Mouse (Mus musculus): ENCODE measurements around the gene Clec12b.
"Not testable (repeated sequence)": the region's sequence is repeated elsewhere in the genome, so short reads cannot be mapped to it uniquely, and the experiment has no call there.

Clec12b gene

DNA sequence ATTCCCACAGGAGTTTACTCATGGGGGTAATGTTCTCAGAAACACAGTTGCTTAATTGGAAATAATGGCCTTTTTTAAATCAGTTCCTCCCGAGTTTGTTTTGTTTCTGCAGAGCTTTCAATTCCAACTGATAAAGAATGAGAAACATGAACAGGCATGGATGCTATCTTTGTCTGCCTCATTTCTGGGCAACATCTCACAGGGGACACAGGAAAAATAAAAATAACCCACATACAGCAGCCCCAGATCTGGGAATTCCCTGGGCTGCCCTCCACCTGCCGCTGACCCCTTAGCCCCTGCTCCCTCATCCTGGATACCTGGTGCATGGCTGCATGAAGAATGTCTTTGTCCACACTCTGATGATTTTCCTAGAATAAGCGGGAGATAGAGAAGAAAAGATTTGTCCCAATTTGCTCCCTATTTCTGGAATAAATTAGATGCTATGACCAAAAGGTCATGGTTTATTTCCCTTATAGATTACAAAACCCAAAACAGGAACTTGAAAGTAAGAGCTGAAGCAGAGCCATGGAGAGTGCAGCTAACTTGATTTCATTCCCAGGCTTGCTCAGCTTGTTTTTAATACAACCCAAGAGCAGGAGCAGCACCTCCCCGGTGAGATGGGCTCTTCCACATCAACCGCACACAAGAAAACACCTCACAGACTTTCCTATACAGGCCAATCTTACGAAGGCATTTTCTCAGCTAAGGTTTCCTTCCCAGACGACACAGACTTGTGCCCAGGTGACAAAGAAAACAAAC, 16.1 kb downstream of the Clec12b start:
- DNase-seq (ENCODE audit: low spot score): no peak

DNA sequence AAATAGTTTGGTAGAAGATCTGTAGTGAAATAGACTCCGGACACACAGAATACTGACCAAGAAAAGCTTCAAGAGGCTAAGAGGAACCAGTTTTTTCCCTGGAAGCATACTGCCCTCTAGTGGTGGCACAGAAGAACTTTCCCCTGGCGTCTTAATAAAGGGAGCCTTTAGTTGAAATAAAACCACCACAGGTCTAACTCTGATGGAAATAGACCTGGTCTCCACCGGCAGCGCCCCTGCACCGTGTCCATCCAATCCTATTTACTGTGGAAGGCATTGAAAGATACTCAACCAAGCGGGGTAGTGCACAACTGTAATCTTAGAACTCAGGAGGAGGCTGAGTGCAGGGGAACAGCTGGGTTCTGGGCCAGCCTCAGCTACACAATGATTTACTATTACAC, 19.7 kb downstream of the Clec12b start:
- peak; percentile 91 for DNase-seq (ENCODE audit: low spot score)

DNA sequence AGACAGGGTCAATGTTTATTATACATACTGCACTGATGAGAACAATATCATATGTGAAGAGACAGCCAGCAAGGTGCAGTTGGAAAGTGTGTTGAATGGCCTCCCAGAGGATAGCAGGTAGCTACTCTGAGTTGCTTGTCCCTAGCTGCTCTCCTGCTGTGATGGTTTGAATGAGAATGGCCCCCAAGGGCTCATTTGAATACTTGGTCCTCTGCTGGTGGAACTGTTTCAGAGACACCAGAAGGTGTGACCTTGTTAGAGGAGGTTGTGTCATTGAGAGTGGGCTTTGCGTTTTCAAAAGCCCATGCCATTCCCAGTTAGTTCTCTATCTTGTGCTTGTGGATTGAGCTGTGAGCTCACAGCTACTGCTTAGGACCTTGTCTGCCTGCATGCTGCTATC, 21.7 kb downstream of the Clec12b start:
- DNase-seq (ENCODE audit: low spot score): no peak

DNA sequence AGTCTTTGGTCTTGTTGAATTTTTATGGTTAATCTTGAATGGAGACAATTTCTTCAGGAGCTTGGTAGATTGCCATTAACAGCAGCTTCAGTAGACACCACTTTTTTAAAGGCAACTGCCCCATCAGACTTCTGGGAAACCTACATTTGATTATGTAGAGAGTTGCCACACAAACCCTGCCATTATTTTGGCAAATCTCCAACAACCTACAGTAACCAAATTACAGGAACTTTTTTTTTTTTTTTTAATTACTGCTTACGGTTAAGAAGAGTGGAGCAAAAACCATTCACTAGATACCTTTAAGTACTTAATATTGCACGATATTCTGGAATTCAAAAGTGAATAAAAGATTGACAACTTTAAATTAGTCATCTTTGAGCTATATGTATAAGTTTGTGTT, 26.2 kb downstream of the Clec12b start:
- no peak for DNase-seq (ENCODE audit: low spot score)

DNA sequence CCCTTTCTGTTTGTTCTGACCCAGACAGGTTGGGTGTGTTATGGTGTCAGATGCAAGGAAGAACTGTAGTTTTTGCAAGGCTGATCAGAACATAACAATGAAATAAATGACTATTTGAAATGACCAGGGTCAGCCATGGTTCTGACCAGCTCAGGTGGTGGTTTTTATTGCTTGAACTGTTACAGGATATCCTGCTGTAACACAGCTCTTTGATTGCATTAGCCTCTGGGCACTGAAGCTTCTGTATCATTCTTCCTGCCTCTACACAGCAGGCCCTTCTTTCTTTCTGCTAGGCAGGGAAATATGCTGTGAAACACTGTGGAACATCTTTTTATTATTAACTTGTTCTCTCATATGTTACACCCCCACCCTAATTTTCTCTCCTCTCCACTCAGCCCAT, 29.2 kb downstream of the Clec12b start:
- no peak for DNase-seq (ENCODE audit: low spot score)

DNA sequence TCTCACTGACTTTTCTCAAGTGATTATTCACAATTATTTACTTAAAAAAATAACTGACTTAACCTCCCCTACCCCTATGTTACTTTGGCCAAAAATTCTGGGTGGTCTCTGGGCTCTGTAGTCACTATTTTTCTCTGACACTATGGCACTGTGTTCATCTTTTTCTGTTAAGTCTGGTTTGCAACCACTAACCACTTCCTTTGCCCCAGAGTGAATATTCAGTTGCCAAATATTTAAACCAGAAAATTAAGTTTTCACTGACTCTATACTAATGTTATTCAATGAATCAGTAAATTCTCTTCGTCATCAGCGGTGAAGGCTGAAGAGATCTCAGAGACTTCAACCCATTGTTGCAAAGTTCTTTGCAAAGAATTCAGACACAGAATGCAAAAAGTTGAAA, 29.9 kb downstream of the Clec12b start:
- DNase-seq (ENCODE audit: low spot score): no peak

DNA sequence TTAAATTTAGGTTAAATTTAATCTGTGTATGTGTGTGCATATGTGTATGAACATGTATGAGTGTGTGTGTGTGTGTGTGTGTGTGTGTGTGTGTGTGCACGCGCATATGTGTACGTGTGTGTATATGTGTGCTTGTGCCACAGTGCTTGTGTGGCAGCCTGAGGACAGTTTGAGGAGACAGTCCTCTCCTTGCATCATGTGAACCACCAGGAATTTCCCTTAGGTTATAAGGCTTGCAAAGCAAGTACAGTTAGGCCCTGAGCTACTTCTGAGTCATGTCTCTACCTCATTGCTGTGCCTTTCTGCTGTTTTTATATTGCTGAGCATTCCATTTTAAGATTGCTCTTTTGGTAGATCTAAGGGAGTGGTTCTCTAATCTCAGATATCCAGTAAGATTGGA, 34.6 kb downstream of the Clec12b start:
- no peak for DNase-seq (ENCODE audit: low spot score)

DNA sequence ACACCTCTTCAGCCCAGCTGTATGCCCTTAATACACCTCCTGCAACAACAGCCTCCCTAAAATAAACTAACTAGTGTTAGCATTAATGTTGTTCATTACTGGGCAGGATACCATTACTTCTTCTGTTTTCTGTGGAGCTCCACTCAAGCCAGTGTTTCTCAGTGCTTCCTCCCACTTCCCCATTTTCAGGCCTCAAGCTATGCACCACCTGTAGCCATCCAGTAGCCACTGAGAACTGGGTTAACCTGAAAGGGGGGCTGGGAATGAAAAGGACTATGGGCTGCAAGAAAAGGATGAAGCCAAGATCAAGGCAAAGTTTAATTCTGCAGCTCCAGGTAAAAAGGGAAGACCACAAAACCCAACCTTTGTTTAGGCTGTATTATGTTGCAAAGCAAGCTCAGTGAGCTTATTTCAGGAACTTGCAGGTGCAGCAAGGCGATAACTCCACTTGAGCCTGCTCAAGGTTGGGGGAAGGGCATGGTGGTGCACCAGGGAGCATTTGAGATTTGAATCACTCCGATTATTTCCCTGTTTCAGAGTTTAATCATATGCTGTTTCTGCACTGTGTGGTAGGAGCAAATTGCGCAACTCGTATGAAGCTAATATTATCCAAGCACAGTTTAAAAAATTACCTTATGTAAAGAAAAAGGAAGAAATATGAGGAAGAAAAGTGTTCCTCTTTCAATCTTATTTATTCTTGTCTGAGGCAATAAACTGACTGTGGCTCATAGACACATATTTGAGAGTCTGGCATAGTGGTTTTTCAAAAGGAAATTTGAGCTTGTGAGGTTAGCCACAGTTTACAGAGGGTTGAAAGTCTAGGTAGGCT, 35.9 kb downstream of the Clec12b start:
- DNase-seq (ENCODE audit: low spot score): no peak

DNA sequence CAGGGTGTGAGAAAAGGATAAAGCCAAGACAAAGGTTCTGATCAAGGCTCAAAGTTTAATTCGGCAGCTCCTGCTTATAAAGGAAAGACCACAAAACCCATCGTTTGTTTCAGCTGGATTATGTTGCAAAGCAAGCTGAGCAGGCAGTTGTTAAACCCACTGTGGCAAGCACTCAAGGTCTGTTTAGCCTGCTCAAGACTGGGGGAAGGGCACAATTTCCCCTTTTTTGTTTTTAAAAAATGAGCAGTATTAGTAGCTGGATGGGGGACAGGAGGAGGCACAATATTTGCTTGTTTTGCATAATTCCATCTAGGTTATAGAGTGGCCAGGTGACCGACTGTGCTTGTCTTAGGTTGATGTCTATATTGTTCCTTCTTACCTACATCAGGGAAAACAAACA, 41.3 kb downstream of the Clec12b start:
- DNase-seq (ENCODE audit: low spot score): no peak

DNA sequence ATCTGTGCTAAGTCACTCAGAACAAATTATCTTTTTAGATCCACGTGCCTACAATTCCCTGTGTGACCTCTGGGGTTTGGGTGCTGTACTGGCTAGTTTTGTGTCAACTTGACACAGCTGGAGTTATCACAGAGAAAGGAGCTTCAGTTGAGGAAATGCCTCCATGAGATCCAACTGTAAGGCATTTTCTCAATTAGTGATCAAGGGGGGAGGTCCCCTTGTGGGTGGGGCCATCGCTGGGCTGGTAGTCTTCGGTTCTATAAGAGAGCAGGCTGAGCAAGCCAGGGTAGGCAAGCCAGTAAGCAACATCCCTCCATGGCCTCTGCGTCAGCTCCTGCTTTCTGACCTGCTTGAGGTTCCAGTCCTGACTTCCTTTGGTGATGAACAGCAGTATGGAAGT, 43.3 kb downstream of the Clec12b start, which contains the start of gene Clec12a:
Gene Clec12a (plus strand): TSS at position 301 of the 400 bp plus-strand sequence.
- DNase-seq (ENCODE audit: low spot score): not testable (repeated sequence)

DNA sequence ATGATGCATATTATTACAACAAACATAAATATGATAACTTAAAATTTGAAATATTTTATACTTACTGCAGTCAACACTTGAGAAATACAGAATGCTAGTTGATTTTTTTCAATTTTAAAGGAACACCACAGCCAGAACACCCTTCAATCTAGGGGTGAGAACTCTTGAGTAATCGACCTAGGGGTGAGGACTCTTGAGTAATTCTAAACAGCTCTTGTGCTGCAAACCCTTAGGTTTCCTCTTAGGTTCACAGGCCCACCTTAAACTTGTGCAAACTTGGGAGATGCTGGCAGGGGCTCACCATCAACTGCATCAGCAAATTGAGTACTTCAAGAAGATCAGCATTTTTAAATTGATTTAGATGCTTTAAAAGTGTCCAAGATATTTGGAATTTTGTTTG, 47.9 kb downstream of the Clec12b start:
- no peak for DNase-seq (ENCODE audit: low spot score)

DNA sequence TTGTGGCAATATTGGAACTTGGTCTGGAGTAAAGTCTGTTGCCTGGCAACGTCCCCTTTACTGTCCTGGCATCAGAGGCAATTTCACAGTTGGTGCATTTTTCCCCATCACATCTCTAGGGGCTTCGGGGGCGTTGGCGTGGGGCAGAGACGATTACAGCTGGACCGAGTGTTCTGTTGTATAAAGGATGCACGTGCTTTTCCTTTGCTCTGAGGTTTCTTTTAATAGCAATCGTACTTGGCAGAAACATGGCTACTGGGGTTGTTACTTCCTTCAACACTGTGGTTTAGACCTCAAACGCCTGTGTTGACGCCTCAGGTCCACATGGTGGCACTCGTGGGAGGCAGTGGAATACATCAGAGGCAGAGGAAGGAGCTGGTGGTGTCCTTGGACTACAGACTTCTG, 52.0 kb downstream of the Clec12b start:
- peak; percentile 51 for DNase-seq (ENCODE audit: low spot score)

DNA sequence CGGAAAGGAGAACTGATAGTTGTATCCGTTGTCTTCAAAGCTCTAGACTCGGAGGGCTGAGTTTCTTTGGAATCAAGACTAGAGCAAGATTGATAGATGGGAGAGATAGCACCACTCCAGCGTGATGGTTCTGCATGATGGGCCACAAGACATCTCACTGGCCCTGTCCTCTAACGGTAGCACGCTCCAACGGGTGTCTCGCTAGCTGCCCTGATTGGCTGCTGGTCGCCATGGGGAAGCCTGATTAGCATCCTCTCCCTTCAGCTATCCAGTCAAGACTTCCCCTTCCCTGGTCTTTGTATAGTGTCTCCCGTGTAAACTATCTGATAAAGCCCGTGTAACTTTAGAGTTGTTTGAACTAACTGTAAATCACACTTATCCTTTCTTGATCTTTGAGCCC, 54.1 kb downstream of the Clec12b start, which contains the start of gene 4922502D21Rik:
Gene 4922502D21Rik (minus strand): TSS at position 187 of the 400 bp plus-strand sequence.
- DNase-seq (ENCODE audit: low spot score): no peak

DNA sequence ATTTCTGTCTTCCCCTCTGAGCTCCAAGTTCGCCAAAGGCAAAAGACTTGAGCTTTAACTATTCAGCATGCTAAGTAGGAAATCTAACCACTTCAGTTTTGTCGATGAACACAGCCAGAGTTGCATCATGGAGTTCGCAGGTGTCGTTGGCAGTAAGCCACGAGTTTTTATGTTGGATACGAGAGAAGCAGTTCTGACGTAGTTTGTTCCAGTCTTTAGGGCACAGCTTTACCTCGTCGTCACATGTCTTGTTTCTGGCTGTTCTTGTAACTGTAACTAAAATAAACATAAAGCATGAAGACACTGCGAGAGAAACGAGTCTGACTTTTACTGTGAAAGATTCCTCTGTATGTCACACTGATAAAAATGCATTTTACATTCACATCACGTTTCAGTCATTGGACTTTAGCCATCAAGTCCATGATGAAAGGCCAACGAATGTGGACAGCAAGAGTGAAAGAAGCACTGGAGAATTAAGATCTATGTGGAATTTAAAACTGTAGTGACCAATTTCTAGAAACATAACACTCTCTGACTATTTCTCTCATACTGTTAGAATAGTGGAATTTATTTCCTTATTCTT, 59.0 kb downstream of the Clec12b start:
- no peak for DNase-seq (ENCODE audit: low spot score)

DNA sequence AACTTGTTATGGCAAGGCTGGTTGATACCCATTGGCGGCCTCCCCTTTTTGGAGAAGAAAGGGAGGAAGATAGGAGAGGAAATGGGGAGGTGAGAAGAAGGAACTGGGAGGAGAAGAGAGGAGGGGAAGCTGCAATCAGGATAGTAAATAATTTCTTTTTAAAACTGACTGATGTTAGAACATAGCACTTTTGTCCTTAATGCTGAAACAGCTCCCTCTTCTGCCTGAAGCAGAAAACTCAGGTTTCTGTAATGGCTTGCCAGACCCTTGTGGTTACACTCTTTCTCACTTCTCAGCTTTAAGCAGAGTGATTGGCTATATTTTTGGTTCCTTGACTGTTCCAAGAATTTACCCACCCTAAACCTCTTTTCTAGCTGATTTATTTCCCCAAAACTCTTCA, 59.7 kb downstream of the Clec12b start:
- DNase-seq (ENCODE audit: low spot score): no peak

All from retina, embryonic 14.5 days (tissue).